Mouse (Mus musculus) hindbrain, postnatal 0 days (tissue): ENCODE results near the gene Lnx2. TPM values are rescaled to one million over a fixed set of nuclear protein-coding genes. Genes with fewer than 3 reads are reported as not detected.

ENCODE experiments used
- ATAC-seq: fragments of 200-750 bp; cut with Nextera tagmentation; 2 replicates; pipeline ENCODE4 v1.8.0; 2017; ENCODE audit warnings: mild to moderate bottlenecking, moderate TSS enrichment, moderate library complexity
- DNase-seq: peaks from one replicate; pipeline ENCODE4 v3.0.0-alpha.2; 2015; ENCODE audit warnings: low spot score
- H3K27ac ChIP-seq: fragments of 300-500 bp; sonication (generic); 2 replicates; pipeline ENCODE4 v1.5.1; 2014; ENCODE audit warnings: mild to moderate bottlenecking
- H3K27me3 ChIP-seq: fragments of 300-500 bp; sonication (generic); 2 replicates; pipeline ENCODE4 v1.6.1; 2014; ENCODE audit warnings: low read length, mixed read lengths; ENCODE audit not compliant: insufficient read depth
- H3K36me3 ChIP-seq: fragments of 300-500 bp; sonication (generic); 2 replicates; pipeline ENCODE4 v1.6.1; 2014; ENCODE audit warnings: low read length, mixed read lengths; ENCODE audit not compliant: insufficient read depth
- H3K4me1 ChIP-seq: fragments of 300-500 bp; sonication (generic); 2 replicates; pipeline ENCODE4 v1.6.1; 2014; ENCODE audit warnings: antibody characterized with exemption, low read length, mixed read lengths; ENCODE audit not compliant: insufficient read depth
- H3K4me2 ChIP-seq: fragments of 300-500 bp; sonication (generic); 2 replicates; pipeline ENCODE4 v1.6.1; 2014; ENCODE audit warnings: low read depth, mild to moderate bottlenecking, low read length, moderate library complexity, mixed read lengths
- H3K4me3 ChIP-seq: fragments of 300-500 bp; sonication (generic); 2 replicates; pipeline ENCODE4 v1.5.1; 2014; ENCODE audit warnings: low read length
- H3K9ac ChIP-seq: fragments of 300-500 bp; sonication (generic); replicated peaks from 2 replicates; pipeline ENCODE4 v1.6.1; 2014; ENCODE audit warnings: mild to moderate bottlenecking, low read length, moderate library complexity, mixed read lengths
- H3K9me3 ChIP-seq: fragments of 300-500 bp; sonication (generic); 2 replicates; pipeline ENCODE4 v1.6.1; 2016; ENCODE audit warnings: low read length, mixed read lengths
- CTCF ChIP-seq: IDR thresholded peaks from 2 replicates; pipeline ENCODE4 v1.5.1; 2016; ENCODE audit warnings: antibody characterized with exemption, control low read depth, low read depth
- WGBS: fragments of 180-500 bp; shearing (Covaris S2); extraction: QIAGEN DNeasy Blood & Tissue Kit; methylation state at CpG from one replicate; pipeline ENCODE4 v1.1.7; 2014; 5-methylcytosine and 5-hydroxymethylcytosine counted together
- polyA plus RNA-seq: library from polyadenylated mRNA; unstranded; fragments of >200 nt; fragmentation: Nextera tagmentation; extraction: Ambion mirVana; gene quantifications from 2 replicates; pipeline ENCODE4 v1.2.1, GENCODE M21; 2015
- total RNA-seq: library from RNA; depleted of rRNA; stranded (reverse); fragments of >200 nt; gene quantifications from 2 replicates; pipeline ENCODE4 v1.2.3, GENCODE M21; 2014

The Lnx2 gene
- total and polyA plus RNA-seq, 2 experiments from 2014 or later: 3.0 to 9.7 TPM

- TF ChIP-seq CTCF: no peak
- Histone ChIP-seq H3K4me1 (no peaks in the 10 kb centered on the region), H3K4me3 (no peak overlapping the region), H3K9me3 (no peaks in the 10 kb centered on the region), H3K36me3 (no peaks in the 10 kb centered on the region), H3K9ac (no peak overlapping the region), H3K4me2 (no peak overlapping the region), H3K27me3 (no peaks in the 10 kb centered on the region), H3K27ac (no peak overlapping the region)
- no peak for DNase-seq
- ATAC-seq: no peak
- 85% methylated on average over 10 of the region's 10 CpGs for WGBS
These were observed 40.4 kb downstream of the Lnx2 start for GRCm38 (mm10) chr5:147036028-147036427.

GRCm38 (mm10) chr5:147035301-147035700, 41.1 kb downstream of the Lnx2 start:
- ATAC-seq: no peak
- Histone ChIP-seq H3K27me3 (no peaks in the 10 kb centered on the region), H3K9me3 (no peaks in the 10 kb centered on the region), H3K4me3 (no peak overlapping the region), H3K36me3 (no peaks in the 10 kb centered on the region), H3K4me2 (no peak overlapping the region), H3K9ac (no peak overlapping the region), H3K4me1 (no peaks in the 10 kb centered on the region), H3K27ac (no peak overlapping the region)
- TF ChIP-seq CTCF: no peak
- 69% methylated on average over 6 of the region's 6 CpGs for WGBS
- DNase-seq: no peak

GRCm38 (mm10) chr5:147034283-147034682, 42.1 kb downstream of the Lnx2 start:
- Histone ChIP-seq H3K27me3 (no peaks in the 10 kb centered on the region), H3K9me3 (no peaks in the 10 kb centered on the region), H3K4me1 (no peaks in the 10 kb centered on the region), H3K27ac (no peak overlapping the region), H3K36me3 (no peaks in the 10 kb centered on the region; the same call in 1 of the 2 replicates), H3K4me2 (no peak overlapping the region), H3K4me3 (no peak overlapping the region), H3K9ac (no peak overlapping the region)
- ATAC-seq (no peak), DNase-seq (no peak)
- no peak for TF ChIP-seq CTCF
- WGBS: 59% methylated on average over 12 of the region's 12 CpGs

- Histone ChIP-seq H3K9me3 (no peaks in the 10 kb centered on the region), H3K4me3 (no peak overlapping the region), H3K9ac (no peak overlapping the region), H3K36me3 (peaks cover 4% of the 10 kb centered on the region; the same call in 1 of the 2 replicates), H3K27me3 (no peaks in the 10 kb centered on the region), H3K4me1 (no peaks in the 10 kb centered on the region), H3K27ac (no peak overlapping the region), H3K4me2 (no peak overlapping the region)
- DNase-seq: no peak
- TF ChIP-seq CTCF: no peak
- WGBS: 92% methylated on average over 13 of the region's 13 CpGs
- no peak for ATAC-seq
These were observed 43.2 kb downstream of the Lnx2 start for GRCm38 (mm10) chr5:147033155-147033554.

GRCm38 (mm10) chr5:147031281-147031680, 45.1 kb downstream of the Lnx2 start:
- no peak overlapping the region for H3K4me2 ChIP-seq
- no peak overlapping the region for H3K27ac ChIP-seq
- ATAC-seq: no peak
- no peak for TF ChIP-seq CTCF
- WGBS: 84% methylated on average over 14 of the region's 14 CpGs
- no peak for DNase-seq
- no peak overlapping the region for H3K4me3 ChIP-seq
- H3K27me3 ChIP-seq: no peaks in the 10 kb centered on the region
- no peaks in the 10 kb centered on the region for H3K4me1 ChIP-seq
- no peaks in the 10 kb centered on the region for H3K9me3 ChIP-seq
- no peak overlapping the region for H3K9ac ChIP-seq
- peaks cover 6% of the 10 kb centered on the region; the same call in 1 of the 2 replicates for H3K36me3 ChIP-seq

- 76% methylated on average over 24 of the region's 24 CpGs for WGBS
These were observed 51.9 kb downstream of the Lnx2 start for GRCm38 (mm10) chr5:147024331-147025034.

GRCm38 (mm10) chr5:147023245-147023970, 53.0 kb downstream of the Lnx2 start:
- Histone ChIP-seq H3K36me3 (peaks cover 12% of the 10 kb centered on the region; the same call in 1 of the 2 replicates), H3K27ac (no peak overlapping the region), H3K4me3 (no peak overlapping the region), H3K27me3 (no peaks in the 10 kb centered on the region), H3K9ac (no peak overlapping the region), H3K9me3 (no peaks in the 10 kb centered on the region), H3K4me1 (no peaks in the 10 kb centered on the region), H3K4me2 (no peak overlapping the region)
- WGBS: 68% methylated on average over 18 of the region's 18 CpGs
- DNase-seq (no peak), ATAC-seq (no peak)
- TF ChIP-seq CTCF: no peak

More at GRCm38 (mm10) chr5:147024331-147025034, 51.9 kb downstream of the Lnx2 start:
- no peak for ATAC-seq
- Histone ChIP-seq H3K9ac (no peak overlapping the region), H3K27ac (no peak overlapping the region), H3K4me2 (no peak overlapping the region), H3K4me3 (no peak overlapping the region), H3K36me3 (peaks cover 11% of the 10 kb centered on the region; the same call in 1 of the 2 replicates), H3K27me3 (no peaks in the 10 kb centered on the region), H3K4me1 (no peaks in the 10 kb centered on the region), H3K9me3 (no peaks in the 10 kb centered on the region)
- TF ChIP-seq CTCF: no peak
- DNase-seq: no peak
